Mouse (Mus musculus) lung, adult 2 months (tissue): Measurements from ENCODE around the gene Ghr. TPM values are rescaled to one million over a fixed set of nuclear protein-coding genes. Genes with fewer than 3 reads are reported as not detected.

Experiments
- DNase-seq: peaks from one replicate; pipeline ENCODE4 v3.0.0; 2022
- H3K4me1 ChIP-seq: fragments of 200-500 bp; 2 replicates; pipeline ENCODE4 v1.6.1; 2011; ENCODE audit warnings: low read length; ENCODE audit not compliant: control insufficient read depth, insufficient read depth
- H3K4me3 ChIP-seq: fragments of 200-500 bp; replicated peaks from 2 replicates; pipeline ENCODE3; 2011; ENCODE audit warnings: low read depth, mild to moderate bottlenecking, control low read depth, low read length; ENCODE audit errors: extremely low read depth
- CTCF ChIP-seq: fragments of 200-500 bp; IDR thresholded peaks from 2 replicates; pipeline ENCODE4 v1.5.1; 2011; ENCODE audit warnings: mild to moderate bottlenecking, low read length, control low read depth; ENCODE audit not compliant: insufficient read depth
- POLR2A ChIP-seq: fragments of 200-500 bp; IDR thresholded peaks from 2 replicates; pipeline ENCODE4 v1.6.1; 2011; ENCODE audit warnings: low read depth, mild to moderate bottlenecking, control low read depth, low read length, borderline replicate concordance; ENCODE audit errors: extremely low read depth
- WGBS: fragments of 180-500 bp; shearing (Covaris S2); methylation state at CpG from one replicate; pipeline ENCODE4 v1.1.7; 2018; 5-methylcytosine and 5-hydroxymethylcytosine counted together
- polyA plus RNA-seq: library from polyadenylated mRNA; depleted of rRNA; stranded (reverse); fragments of >200 nt; gene quantifications from 2 replicates; pipeline ENCODE4 v1.2.3, GENCODE M21; 2012; rRNA removed

Gene Ghr
- 25.2 and 30.4 TPM in 2 replicates for polyA plus RNA-seq

DNA sequence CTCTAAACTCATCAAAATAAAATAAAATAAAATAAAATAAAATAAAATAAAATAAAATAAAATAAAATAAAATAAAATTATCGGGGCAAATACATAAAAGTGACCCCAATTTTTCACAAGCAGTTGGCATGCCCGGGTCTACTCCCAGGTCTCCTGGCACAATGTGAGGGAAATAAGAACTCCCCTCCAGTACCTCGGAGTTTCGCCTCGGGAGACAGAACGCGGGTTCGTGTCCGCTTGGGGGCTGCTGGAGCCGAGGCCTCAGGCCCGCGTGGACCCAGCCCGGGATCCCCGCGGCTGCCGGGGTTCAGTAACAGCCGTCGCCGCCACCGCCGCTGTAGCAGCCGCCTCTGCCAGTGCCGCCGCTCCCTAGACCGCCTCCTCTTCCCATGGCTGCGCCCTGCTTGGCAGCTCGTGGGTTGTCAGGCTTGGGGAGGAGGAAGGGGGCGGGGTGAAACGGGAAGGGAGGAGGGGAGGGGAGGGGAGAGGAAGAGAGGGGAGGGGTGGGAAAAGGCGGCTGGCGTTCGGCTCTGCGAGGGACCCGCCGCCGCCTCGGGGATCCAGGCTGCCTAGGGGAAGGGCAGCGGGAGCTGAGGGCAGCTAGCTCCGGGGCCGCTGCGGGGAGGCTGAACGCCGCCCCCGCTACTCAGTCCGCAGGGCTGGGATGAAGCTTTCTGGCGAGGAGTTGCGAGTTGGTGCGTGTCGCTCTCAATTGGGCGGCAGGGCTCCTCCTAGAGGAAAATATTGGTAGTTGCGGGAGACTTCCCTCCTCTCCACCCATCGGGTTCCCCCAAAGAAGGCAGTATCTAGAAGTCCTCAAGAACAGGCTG lies at the start of gene Ghr:
Ghr (minus strand) TSS at position 686 of the 830 bp plus-strand sequence.
- TF ChIP-seq CTCF: peak; percentile 81
- peak; percentile 80; the same call in 1 of the 2 replicates for TF ChIP-seq POLR2A
- peak; percentile 84 for DNase-seq
- Histone ChIP-seq H3K4me1 (peaks cover 7% of the 10 kb centered on the region), H3K4me3 (peak within 1 kb of the TSS; percentile 84)
- under 1% methylated on average over 48 of the region's 52 CpGs for WGBS

GRCm38 (mm10) chr15:3622746-3623145 lies 39.5 kb upstream of the Ghr start:
- no peaks in the 10 kb centered on the region for H3K4me1 ChIP-seq
- no peak overlapping the region for H3K4me3 ChIP-seq
- no peak for TF ChIP-seq CTCF
- no peak for TF ChIP-seq POLR2A
- no peak for DNase-seq

DNA sequence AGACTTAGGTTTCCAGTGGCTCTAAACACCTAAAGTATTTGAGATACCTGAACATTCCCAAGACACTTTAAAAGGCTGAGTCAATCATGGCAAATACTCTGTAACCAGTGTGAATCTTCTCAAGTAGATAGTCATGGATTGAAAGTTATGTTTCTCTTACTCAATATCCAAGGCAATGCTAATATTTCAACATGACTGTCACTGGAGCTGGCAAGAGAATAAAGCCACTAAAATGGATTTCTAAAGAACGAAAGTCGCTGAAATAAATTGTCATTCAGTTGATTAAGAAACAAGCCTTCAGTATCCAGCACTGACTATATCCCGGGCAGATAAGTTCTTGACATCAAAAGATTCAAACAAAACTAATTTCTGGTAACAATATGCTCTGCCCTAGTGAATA lies 37.1 kb upstream of the Ghr start:
- WGBS: 77% methylated on average over 3 of the region's 3 CpGs
- Histone ChIP-seq H3K4me3 (no peak overlapping the region), H3K4me1 (no peaks in the 10 kb centered on the region)
- DNase-seq: no peak
- TF ChIP-seq CTCF (no peak), POLR2A (no peak)

- H3K4me1 ChIP-seq: no peaks in the 10 kb centered on the region
- no peak for DNase-seq
- TF ChIP-seq CTCF: no peak
- TF ChIP-seq POLR2A: no peak
- WGBS: 89% methylated on average over 3 of the region's 3 CpGs
- H3K4me3 ChIP-seq: no peak overlapping the region
Observed at GRCm38 (mm10) chr15:3618311-3618710, 35.0 kb upstream of the Ghr start.

- no peak for DNase-seq
- Histone ChIP-seq H3K4me1 (no peaks in the 10 kb centered on the region), H3K4me3 (no peak overlapping the region)
- TF ChIP-seq CTCF (no peak), POLR2A (no peak)
Observed at GRCm38 (mm10) chr15:3611961-3612360, 28.7 kb upstream of the Ghr start.

- 68% methylated on average over 3 of the region's 3 CpGs for WGBS
- H3K4me1 ChIP-seq: no peaks in the 10 kb centered on the region
- no peak for DNase-seq
- H3K4me3 ChIP-seq: no peak overlapping the region
- no peak for TF ChIP-seq POLR2A
- no peak for TF ChIP-seq CTCF
Observed at GRCm38 (mm10) chr15:3607951-3608350, 24.7 kb upstream of the Ghr start.

DNA sequence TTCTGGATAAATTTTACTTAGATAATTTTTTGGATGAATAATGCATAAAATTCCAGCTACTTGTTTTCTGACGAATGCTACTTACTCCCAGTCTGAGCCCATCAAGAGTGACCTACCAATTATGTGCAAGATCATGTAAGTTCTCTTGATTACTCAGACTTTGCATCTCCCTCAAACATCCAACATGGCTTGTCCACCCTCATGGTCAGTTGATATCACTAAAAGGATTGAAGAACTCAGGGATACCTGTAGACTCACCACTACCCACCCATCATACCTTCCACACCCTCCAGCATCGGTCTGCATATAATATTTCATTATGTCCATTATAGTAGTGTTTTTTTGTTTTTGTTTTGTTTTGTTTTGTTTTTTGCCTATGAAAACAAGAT lies 18.8 kb upstream of the Ghr start:
- TF ChIP-seq CTCF (no peak), POLR2A (no peak)
- Histone ChIP-seq H3K4me3 (no peak overlapping the region), H3K4me1 (no peaks in the 10 kb centered on the region)
- 93% methylated on average over 2 of the region's 2 CpGs for WGBS
- no peak for DNase-seq

DNA sequence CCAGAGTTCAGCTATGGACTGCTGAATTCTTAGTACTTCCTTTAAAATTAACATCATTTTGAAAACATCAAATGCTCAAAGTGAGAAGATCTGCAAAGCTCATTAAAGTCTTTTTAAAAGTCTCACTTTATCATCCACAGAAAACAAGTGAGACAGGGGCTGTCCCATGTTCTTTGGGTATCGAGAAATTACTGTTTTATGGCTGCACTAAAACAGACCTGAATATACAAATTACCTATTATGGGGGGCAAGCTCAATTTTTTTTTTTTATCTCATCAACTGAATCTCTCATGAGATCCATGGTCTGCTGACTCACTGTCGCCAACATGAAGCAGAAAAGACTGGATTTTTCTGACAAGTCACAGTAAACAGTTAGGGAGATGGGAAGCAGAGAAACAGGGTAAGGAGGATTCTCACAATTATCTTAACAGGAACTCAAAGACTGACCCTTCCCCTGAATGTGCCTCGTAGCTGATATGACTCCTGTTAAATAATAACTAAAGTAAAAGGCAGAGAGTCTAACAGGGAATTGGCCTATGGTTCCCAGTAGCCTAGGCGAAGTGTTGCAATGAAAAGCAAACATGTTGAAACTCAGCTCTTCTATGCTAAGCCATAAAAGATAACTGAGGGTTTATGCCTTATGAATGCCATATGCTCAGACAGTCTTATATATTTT lies 18.3 kb upstream of the Ghr start:
- DNase-seq: no peak
- no peak overlapping the region for H3K4me3 ChIP-seq
- no peak for TF ChIP-seq POLR2A
- no peak for TF ChIP-seq CTCF
- no peaks in the 10 kb centered on the region for H3K4me1 ChIP-seq
- 60% methylated on average over 4 of the region's 4 CpGs for WGBS

GRCm38 (mm10) chr15:3587879-3588278 lies 4.6 kb upstream of the Ghr start:
- no peak overlapping the region for H3K4me3 ChIP-seq
- no peaks in the 10 kb centered on the region for H3K4me1 ChIP-seq
- DNase-seq: no peak
- no peak for TF ChIP-seq CTCF
- no peak for TF ChIP-seq POLR2A
- WGBS: 90% methylated on average over 2 of the region's 2 CpGs

DNA sequence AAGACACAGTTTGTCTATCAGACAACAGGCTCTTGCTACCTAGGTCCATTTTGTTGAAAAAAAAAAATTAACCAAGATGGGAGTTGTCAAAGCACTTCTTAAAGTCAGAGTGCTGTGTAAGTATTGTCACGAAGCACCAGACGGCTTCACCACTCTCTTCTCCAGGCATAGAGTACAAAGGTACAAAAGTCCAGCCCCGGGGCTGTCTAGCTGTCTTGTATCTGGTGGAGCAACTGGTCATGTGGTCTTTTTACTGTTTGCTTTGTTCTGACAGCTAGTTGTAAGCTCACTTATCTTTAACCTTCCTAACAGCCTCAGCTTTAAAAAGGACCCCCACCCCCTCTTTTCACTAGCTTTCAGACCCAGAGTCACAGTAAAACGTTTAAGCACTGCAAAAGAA lies 1.1 kb upstream of the Ghr start:
- DNase-seq: no peak
- no peaks in the 10 kb centered on the region; the same call in 1 of the 2 replicates for H3K4me1 ChIP-seq
- H3K4me3 ChIP-seq: no peak overlapping the region
- TF ChIP-seq CTCF (no peak), POLR2A (no peak)
- 57% methylated on average over 4 of the region's 4 CpGs for whole genome bisulfite sequencing
